Mouse (Mus musculus): ENCODE measurements around the gene Rnf6.
"Not testable (repeated sequence)": the region's sequence is repeated elsewhere in the genome, so short reads cannot be mapped to it uniquely, and the experiment has no call there.

Gene Rnf6

DNA sequence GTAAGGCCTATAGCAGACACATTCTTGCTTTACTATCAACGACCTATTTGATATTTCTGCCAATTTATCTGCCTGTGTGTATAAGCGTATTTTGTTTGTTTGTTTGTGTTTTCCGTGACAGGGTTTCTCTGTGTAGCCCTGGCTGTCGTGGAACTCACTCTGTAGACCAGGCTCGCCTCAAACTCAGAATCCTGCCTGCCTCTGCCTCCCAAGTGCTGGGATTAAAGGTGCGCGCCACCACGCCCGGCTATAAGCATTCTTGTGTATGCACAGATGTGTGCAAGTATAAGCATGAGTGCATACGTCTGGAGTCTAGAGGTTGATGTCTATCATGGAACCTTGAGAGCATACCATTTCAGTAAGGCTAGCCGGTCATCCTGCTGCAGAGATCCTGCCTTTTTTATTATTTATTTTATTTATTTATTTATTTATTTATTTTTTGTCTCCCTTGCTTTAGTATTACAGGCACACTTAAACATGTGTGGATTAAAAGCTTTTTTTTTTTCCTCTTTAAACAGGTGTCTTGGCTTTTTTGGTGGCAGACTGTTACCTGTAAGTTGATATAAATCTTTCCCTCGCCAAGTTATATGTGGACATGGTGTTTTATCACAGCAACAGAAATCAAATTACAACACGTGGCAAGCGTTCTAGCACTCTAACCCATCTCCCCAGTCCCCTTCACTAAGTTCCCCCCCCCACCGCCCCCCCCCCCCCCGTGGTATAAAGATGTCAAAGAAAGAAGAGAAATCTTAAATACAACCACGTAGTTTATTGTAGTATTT, 8.7 kb upstream of the Rnf6 start:
- DNase-seq, result no peak

DNA sequence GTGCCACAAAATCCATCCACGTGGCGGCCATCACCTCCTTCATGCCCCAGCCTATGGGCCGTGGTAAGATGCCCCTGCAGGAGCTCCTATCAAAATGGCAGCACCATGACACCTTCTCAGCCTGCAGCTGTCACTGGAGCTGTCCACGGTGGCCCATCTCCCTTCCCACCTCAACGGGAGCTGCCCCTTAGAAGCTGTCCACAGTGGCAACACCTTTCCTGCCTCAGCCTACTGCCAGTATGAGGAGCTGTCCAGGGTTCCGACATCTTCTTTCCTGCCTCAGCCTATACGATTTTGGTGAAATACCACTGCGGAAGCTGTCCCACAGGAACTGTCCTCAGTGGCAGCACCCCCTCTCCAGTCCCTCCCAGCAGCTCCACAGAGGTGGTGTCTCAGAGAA, 6.1 kb upstream of the Rnf6 start:
- DNase-seq, result no peak

DNA sequence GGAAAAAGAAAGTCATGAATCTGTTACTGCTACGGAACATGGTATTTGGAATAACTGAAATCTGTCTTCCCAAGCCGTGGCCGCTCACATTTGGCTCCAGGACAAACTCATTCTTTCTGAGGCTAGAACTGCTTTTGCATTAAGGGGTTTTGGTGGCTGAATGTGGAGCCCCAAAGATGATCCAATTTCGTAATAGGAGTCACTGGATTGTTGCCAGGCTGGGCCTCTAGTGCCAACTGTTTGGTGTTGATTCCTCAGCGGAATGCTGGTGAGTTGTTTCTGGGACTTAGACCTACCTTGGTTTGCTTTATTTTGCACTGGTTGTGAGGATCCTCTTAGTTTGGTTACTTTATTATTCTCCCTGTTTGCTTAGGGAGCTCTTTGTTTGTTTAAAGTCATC, 2.4 kb upstream of the Rnf6 start:
- peak; percentile 19 to 34 for DNase-seq

DNA sequence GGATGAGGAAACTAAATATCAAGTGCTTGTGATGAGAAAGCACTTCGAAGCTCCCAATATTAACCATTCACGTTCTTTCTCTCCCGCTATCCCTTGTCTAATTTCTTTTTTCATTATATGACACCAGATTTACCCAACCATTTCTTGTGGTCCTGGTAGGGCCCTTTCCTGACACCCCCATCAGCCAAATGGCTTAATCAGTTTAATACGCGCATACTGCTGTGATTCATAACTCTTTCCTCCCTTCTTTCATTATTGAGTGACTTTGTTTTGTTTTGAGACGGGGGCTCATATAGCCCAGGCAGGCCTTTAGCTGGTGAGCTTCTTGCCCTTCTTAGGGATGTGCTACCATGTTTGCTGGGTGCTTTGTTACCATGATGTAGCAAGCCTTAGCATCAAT, 367 bp upstream of the Rnf6 start:
- DNase-seq, result no peak

DNA sequence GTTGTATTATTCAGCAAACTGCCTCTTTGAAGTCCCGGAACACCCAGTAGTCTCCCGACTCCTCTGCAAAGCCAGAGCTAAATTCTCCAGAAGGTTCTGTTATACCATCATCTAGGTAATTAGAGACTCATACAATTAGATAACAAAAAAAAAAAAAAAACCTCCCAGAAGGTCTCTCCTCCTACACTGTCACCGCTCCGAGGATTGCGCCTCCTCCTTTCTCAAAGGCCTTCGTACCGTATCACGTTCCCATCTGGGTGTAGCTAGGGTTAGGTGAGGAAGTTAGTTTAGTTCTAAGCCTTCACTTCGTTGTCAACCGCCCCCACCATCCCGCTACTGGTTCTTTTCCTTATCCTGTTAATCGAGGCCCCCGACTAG, 865 bp downstream of the Rnf6 start:
- DNase-seq, result no peak

DNA sequence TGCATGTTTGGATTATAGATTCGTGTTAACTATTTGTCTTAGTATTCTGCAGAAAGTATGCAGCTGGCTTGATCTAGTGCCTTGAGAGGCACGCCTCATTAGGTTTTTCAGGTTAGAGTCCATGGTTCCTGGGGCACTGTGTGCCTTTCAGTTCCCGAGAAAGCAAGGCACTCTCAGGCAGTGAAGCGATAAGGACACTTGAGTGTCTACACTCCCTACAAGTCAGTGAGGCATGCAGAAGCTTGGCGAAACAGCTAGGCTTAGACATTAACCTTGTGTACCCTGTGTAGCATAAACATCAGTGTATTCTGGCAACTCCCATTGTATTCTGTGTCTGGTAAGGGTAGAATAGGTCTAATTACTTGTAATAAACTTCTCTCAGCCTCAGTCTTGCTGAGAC, 15.8 kb downstream of the Rnf6 start:
- no peak for DNase-seq

DNA sequence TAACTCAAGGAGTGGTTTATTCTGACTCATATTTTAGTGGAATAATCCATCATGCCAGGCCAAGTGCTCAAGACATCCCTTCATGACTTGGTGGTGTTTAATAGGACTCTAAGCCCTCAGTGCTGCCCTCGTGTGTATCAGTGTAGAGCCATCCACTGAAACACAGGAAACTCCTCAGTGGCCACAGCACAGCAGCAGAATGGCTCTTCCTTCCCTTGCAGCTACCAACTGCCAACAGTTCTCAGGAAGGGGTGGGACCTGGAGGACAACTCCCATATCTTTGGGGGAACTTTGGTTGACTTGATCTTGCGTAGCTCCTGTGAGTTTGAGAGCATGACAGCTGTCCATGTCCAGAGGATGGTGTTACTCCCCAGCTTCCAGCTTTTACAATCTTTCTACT, 17.4 kb downstream of the Rnf6 start:
- no peak for DNase-seq

DNA sequence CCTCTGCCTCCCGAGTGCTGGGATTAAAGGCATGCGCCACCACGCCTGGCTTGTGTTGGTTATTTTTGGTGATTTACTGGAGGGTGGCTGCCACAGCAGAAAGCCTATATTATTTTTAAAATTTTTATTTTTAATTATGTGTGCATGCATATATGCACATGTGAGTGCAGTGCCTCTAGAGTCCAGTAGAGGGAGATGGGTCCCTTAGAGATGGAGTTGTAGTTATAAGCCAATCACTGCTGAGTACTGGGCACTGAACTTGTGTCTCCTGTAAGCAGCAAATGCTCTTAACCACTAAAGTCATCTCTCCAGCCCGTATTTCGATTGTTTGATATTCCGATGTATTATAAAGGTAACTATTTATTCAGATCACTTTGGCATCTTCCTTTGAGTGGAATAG, 20.8 kb downstream of the Rnf6 start:
- DNase-seq, result no peak

DNA sequence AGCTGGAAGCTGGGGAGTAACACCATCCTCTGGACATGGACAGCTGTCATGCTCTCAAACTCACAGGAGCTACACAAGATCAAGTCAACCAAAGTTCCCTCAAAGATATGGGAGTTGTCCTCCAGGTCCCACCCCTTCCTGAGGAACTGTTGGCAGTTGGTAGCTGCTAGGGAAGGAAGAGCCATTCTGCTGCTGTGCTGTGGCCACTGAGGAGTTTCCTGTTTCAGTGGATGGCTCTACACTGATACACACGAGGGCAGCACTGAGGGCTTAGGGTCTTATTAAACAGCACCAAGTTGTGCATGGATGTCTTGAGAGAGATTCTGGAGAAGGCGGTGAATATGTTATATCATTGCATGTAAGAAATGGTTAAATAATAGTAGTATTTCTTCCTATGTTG, 21.8 kb downstream of the Rnf6 start:
- no peak for DNase-seq

DNA sequence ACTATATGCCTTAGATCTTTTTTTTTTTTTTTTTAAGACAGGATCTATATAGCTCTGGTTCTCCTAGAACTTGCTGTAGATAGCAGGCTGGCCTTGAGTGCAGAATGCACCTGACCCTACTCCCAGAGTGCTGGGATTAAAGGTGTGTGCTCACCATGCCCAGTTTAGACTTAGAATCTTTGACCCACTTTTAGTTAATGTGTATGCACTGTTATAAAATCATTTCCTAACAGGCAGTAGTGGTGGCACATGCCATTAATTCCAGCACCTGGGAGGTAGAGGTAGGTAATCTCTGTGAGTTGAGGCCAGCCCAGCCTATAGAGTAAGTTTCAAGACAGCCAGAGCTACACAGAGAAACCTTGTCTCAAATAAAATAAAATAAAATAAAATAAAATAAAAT, 22.3 kb downstream of the Rnf6 start:
- no peak for DNase-seq

DNA sequence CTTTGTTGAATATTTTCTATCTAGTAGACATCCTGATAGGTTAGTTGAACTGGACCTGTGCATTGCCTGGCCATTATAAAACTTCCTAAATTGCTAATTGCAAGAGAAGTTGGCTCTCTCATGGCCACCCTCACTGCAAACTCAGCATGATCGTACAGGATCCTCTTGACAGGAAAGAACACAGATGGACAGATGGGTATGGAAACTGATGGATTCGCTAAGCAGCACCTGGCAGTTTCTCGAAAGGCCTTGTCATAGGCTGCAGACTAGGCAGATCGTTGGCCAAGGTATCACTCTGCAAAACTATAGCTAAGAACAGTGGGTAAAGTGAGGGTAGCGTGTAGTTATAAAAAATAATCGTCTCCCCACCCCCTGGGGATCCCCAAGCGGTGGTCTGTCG, 28.0 kb downstream of the Rnf6 start:
- DNase-seq, result no peak

DNA sequence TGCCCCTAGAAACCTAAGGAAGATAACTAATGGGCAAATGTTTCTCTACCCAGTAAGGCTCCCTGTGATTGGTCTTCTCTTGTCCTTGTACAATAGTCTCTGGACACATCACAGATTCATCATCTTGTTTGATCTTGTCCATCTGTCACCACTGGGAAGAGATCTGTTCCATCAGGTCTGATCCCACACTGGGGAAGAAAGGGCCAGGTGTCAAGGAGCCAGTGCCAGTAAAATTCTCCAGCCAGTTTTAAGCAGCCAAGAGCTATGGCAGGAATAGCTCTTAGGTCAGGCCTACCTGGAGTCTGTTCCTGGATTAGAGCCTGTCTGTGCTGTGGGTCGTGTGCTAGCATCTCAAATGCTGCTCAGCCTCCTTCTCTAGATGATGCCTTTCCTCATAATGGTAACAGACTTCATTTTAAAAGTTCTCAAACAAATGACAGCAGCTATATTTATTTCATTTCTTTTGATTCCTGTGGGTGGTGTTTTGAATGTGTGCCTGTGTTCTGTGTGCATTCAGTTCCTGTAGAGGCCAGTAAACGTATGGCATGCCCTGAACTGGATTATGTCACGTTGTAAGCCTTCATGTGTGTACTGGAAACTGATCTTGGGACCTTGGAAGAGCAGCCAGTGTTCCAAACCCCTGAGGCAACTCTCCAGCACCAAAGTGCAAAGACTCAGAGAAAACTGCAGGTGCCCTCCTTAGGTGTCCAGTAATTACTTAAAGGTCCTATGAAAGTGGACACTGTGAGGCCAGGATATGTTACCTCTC, 30.7 kb downstream of the Rnf6 start:
- no peak for DNase-seq

DNA sequence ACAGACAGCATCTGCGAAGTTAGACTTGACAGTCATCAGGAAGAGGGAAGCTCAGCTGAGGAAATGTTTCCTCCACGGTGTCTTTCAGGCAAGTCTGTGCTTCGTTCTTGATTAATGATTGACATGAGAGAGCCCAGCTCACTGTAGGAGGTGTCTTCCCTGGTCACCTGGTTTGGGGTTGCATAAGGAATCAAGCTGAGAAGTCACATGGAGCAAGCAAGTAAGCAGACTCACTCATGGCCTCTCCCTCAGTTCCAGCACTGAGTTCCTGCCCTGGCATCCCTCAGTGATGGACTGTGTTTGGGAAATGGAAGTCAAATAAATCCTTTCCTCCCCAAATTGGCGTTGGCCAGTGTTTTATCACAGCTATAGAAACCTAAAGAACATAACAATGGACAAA, 31.3 kb downstream of the Rnf6 start:
- no peak for DNase-seq

DNA sequence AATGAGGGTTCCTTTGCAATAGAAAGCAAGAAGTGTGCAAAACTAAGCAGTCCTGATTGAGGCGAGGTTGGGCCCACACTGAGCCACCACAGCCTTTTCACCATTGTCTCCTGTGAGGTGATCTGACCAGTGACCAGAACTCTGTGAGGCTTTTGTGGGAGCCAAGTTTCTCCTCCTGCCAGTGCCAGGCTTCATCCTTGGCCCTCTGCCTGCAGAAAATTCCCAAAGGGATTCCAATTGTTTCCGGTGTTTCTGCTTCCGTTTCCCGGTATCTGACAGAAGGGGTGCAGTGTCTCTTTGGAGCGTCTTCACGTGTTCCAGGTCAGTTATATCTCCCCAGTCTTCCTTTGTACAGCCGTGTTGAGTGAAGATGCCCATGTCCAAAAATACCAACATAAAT, 32.6 kb downstream of the Rnf6 start:
- DNase-seq, result no peak

DNA sequence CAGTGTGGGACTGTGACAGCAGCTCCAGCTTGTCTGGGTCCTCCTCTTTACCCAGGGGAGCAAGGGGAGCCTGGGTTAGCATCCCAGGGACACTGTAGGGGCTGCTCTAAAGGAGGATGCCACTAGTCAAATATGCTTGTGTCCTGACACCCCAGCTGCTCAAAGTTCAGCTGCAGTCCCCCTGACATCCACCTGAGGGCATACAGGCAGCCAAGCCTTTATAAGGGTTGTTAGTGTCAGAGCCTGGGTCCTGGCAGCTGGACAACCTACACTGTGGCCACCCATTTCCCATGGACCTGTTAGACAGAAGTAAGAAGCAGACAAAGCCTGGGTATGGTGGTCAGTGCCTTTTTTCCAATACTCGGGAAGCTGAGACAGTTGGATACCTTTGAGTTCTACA, 33.2 kb downstream of the Rnf6 start:
- DNase-seq, result no peak

DNA sequence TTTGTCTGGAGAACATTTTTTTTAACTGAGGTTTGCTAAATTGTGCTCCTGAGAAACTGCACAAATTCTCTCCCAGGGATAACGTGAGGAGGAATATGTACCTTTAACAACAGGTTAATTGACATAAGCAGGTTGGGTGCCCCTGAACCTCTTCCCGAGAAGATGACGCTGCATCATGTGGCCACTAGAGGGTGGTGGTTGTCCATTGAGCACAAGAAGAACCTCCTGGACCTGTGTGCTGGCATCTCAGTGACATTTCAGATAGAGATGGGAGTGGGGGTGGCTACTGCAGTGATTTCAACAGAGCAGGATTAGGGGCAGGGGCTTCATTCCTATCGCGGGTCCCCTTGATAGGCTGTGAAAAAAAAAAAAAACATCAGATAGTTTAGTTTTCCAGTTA, 33.9 kb downstream of the Rnf6 start:
- DNase-seq, result peak; percentile 62 to 63

DNA sequence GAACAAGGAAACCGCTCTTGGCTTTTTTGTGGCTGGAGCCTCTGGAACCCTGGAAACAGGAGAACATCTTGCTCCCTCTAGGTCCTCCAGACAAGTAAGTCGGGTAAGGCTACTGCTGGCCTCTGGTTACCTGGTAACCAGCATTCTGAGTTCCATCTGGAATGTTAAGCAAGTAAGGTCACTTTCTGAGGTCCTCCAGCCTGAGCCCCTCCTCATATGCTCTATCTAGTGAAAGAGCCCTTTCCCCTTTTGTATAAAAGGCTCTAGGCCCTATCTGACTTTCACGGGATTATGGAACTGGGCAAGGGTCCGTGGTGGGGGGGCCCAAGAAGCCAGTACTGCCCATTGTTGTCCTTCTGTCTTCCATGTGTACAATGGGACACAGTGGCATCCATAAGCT, 36.2 kb downstream of the Rnf6 start, which contains the start of gene 1700001J03Rik:
Gene 1700001J03Rik, minus strand, starts transcription at position 101 of the 400 bp plus-strand sequence.
- DNase-seq, result not testable (repeated sequence)

DNA sequence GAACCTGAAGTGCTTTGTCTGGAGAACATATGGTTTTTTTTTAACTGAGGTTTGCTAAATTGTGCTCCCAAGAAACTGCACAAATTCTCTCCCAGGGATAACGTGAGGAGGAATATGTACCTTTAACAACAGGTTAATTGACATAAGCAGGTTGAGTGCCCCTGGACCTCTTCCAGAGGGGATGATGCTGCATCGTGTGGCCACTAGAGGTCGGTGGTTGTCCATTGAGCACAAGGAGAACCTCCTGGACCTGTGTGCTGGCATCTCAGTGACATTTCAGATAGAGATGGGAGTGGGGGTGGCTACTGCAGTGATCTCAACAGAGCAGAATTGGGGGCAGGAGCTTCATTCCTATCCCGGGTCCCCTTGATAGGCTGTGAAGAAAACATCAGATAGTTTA, 48.6 kb downstream of the Rnf6 start:
- DNase-seq, result peak; percentile 40 to 48

DNA sequence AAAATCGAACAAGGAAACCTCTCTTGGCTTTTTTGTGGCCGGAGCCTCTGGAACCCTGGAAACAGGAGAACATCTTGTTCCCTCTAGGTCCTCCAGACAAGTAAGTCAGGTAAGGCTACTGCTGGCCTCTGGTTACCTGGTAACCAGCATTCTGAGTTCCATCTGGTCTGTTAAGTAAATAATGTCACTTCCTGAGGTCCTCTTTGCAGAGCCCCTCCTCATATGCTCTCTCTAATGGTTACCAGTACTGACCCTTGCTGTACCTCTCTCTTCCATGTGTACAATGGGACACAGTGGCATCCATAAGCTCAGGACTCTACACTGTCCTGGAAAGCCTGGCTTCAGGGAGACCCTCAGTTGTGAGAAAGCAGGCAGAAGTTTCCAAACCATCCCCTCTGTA, 50.7 kb downstream of the Rnf6 start, which contains the start of gene Gm6309:
Gene Gm6309, minus strand, starts transcription at position 101 of the 400 bp plus-strand sequence.
- DNase-seq, result not testable (repeated sequence)

DNA sequence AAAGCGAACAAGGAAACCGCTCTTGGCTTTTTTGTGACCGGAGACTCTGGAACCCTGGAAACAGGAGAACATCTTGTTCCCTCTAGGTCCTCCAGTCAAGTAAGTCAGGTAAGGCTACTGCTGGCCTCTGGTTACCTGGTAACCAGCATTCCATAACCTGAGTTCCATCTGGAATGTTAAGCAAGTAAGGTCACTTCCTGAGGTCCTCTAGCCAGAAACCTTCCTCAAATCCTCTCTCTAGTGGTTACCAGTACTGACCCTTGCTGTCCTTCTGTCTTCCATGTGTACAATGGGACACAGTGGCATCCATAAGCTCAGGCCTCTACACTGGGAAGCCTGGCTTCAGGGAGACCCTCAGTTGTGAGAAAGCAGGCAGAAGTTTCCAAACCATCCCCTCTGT, 60.9 kb downstream of the Rnf6 start, which contains the start of gene Gm5565:
Gene Gm5565, minus strand, starts transcription at position 101 of the 400 bp plus-strand sequence.
- DNase-seq, result not testable (repeated sequence)
